Mouse (Mus musculus): ENCODE measurements around the gene Mtx2. TPM values are rescaled to one million over a fixed set of nuclear protein-coding genes. Genes with fewer than 3 reads are reported as not detected.

Mtx2 gene
- polyA plus RNA-seq, 1 experiment from 2014 or later: 166 TPM

Other genes starting within 250 kb of the Mtx2 start
- 45.0 and 46.8 TPM in 2 replicates for gene Lnpk, start 246.4 kb upstream of the Mtx2 start, polyA plus RNA-seq (2015; fragmentation: Nextera tagmentation; extraction: Ambion mirVana)
- gene Evx2, start 166.2 kb upstream of the Mtx2 start, polyA plus RNA-seq (2015; fragmentation: Nextera tagmentation; extraction: Ambion mirVana): 0.43 and 0.67 TPM in 2 replicates
- 0.10 and 0.19 TPM in 2 replicates for gene Hoxd13, start 157.5 kb upstream of the Mtx2 start, polyA plus RNA-seq (2015; fragmentation: Nextera tagmentation; extraction: Ambion mirVana)
- gene Hoxd12, start 150.8 kb upstream of the Mtx2 start, polyA plus RNA-seq (2015; fragmentation: Nextera tagmentation; extraction: Ambion mirVana): 0.50 and 1.7 TPM in 2 replicates
- gene Hoxd11, start 146.2 kb upstream of the Mtx2 start, polyA plus RNA-seq (2015; fragmentation: Nextera tagmentation; extraction: Ambion mirVana): 4.0 and 6.5 TPM in 2 replicates
- 87.2 and 132 TPM in 2 replicates for gene Hoxd10, start 133.9 kb upstream of the Mtx2 start, polyA plus RNA-seq (2015; fragmentation: Nextera tagmentation; extraction: Ambion mirVana)
- gene Hoxd9, start 128.1 kb upstream of the Mtx2 start, polyA plus RNA-seq (2015; fragmentation: Nextera tagmentation; extraction: Ambion mirVana): 27.7 and 42.7 TPM in 2 replicates
- gene Hoxd8, start 121.2 kb upstream of the Mtx2 start, polyA plus RNA-seq (2015; fragmentation: Nextera tagmentation; extraction: Ambion mirVana): 17.4 and 22.8 TPM in 2 replicates
- gene Hoxd3, start 113.9 kb upstream of the Mtx2 start, polyA plus RNA-seq (2015; fragmentation: Nextera tagmentation; extraction: Ambion mirVana): 24.2 and 33.8 TPM in 2 replicates
- gene Hoxd4, start 113.9 kb upstream of the Mtx2 start, polyA plus RNA-seq (2015; fragmentation: Nextera tagmentation; extraction: Ambion mirVana): 6.9 and 7.2 TPM in 2 replicates
- 2.2 and 2.4 TPM in 2 replicates for gene Gm28230, start 99.1 kb upstream of the Mtx2 start, polyA plus RNA-seq (2015; fragmentation: Nextera tagmentation; extraction: Ambion mirVana)
- 6.4 and 9.0 TPM in 2 replicates for gene Hoxd1, start 62.8 kb upstream of the Mtx2 start, polyA plus RNA-seq (2015; fragmentation: Nextera tagmentation; extraction: Ambion mirVana)